Mouse (Mus musculus) liver, postnatal 0 days (tissue): ENCODE measurements around the gene Mettl3. TPM values are rescaled to one million over a fixed set of nuclear protein-coding genes. Genes with fewer than 3 reads are reported as not detected.

ENCODE experiments used
- ATAC-seq: fragments of 200-750 bp; cut with Nextera tagmentation; 2 replicates; pipeline ENCODE4 v1.8.0; 2017; ENCODE audit warnings: mild to moderate bottlenecking, moderate library complexity
- DNase-seq: peaks from one replicate; pipeline ENCODE4 v3.0.0-alpha.2; 2016
- H3K27ac ChIP-seq: fragments of 300-500 bp; sonication (generic); 2 replicates; pipeline ENCODE4 v1.5.1; 2014; ENCODE audit warnings: antibody characterized with exemption, moderate library complexity, mild to moderate bottlenecking, low read depth
- H3K27me3 ChIP-seq: fragments of 300-500 bp; sonication (generic); 2 replicates; pipeline ENCODE4 v1.6.1; 2014; ENCODE audit warnings: low read length, control low read depth, mixed read lengths; ENCODE audit not compliant: insufficient read depth
- H3K36me3 ChIP-seq: fragments of 300-500 bp; sonication (generic); replicated peaks from 2 replicates; pipeline ENCODE4 v1.6.1; 2014; ENCODE audit warnings: mild to moderate bottlenecking, control low read depth, low read length, moderate library complexity, mixed read lengths; ENCODE audit not compliant: insufficient read depth
- H3K4me1 ChIP-seq: fragments of 300-500 bp; sonication (generic); 2 replicates; pipeline ENCODE4 v1.6.1; 2014; ENCODE audit warnings: antibody characterized with exemption, mild to moderate bottlenecking, control low read depth; ENCODE audit not compliant: insufficient read depth
- H3K4me2 ChIP-seq: fragments of 300-500 bp; sonication (generic); 2 replicates; pipeline ENCODE4 v1.6.1; 2014; ENCODE audit warnings: low read depth, mild to moderate bottlenecking, low read length, moderate library complexity, mixed read lengths
- H3K4me3 ChIP-seq: fragments of 300-500 bp; sonication (generic); 2 replicates; pipeline ENCODE4 v1.5.1; 2014; ENCODE audit warnings: low read depth, low read length
- H3K9ac ChIP-seq: fragments of 300-500 bp; sonication (generic); replicated peaks from 2 replicates; pipeline ENCODE4 v1.6.1; 2014; ENCODE audit warnings: mild to moderate bottlenecking, moderate library complexity
- H3K9me3 ChIP-seq: fragments of 300-500 bp; sonication (generic); 2 replicates; pipeline ENCODE4 v1.6.1; 2016; ENCODE audit warnings: mild to moderate bottlenecking, control low read depth, low read length, mixed read lengths
- CTCF ChIP-seq: sonication (generic); IDR thresholded peaks from 2 replicates; pipeline ENCODE4 v1.5.1; 2016; ENCODE audit warnings: antibody characterized with exemption, low read depth
- EP300 ChIP-seq: IDR thresholded peaks from 2 replicates; pipeline ENCODE4 v1.6.1; 2016; ENCODE audit warnings: antibody characterized with exemption, low read depth, mild to moderate bottlenecking
- WGBS: fragments of 180-500 bp; shearing (Covaris S2); extraction: QIAGEN DNeasy Blood & Tissue Kit; methylation state at CpG from one replicate; pipeline ENCODE4 v1.1.7; 2014; ENCODE audit not compliant: insufficient replicate concordance; 5-methylcytosine and 5-hydroxymethylcytosine counted together
- polyA plus RNA-seq: library from polyadenylated mRNA; unstranded; fragments of >200 nt; fragmentation: Nextera tagmentation; extraction: Ambion mirVana; gene quantifications from 2 replicates; pipeline ENCODE4 v1.2.1, GENCODE M21; 2015

Gene Mettl3
- polyA plus RNA-seq, 1 experiment from 2014 or later: 8.1 TPM

GRCm38 (mm10) chr14:52327910-52328812, 23.2 kb upstream of the Mettl3 start, which contains the start of gene Sall2:
Sall2 (minus strand) TSS chr14:52328762.
- DNase-seq: no peak
- TF ChIP-seq CTCF (no peak), EP300 (no peak)
- Histone ChIP-seq H3K4me2 (peak within 1 kb of the TSS; percentile 62), H3K36me3 (no peaks in the 10 kb centered on the region), H3K9me3 (no peaks in the 10 kb centered on the region), H3K9ac (no peak within 1 kb of the TSS; the same call in 1 of the 2 replicates), H3K27me3 (peaks cover 50% of the 10 kb centered on the region), H3K27ac (no peak within 1 kb of the TSS), H3K4me1 (no peaks in the 10 kb centered on the region), H3K4me3 (peak within 1 kb of the TSS; percentile 24)
- 5% methylated on average over 26 of the region's 26 CpGs for WGBS
- no peak for ATAC-seq

- ATAC-seq: no peak
- Histone ChIP-seq H3K27ac (no peak overlapping the region), H3K4me2 (peak overlapping the region; percentile 62), H3K36me3 (no peaks in the 10 kb centered on the region), H3K9ac (no peak overlapping the region), H3K4me3 (peak overlapping the region; percentile 24; the same call in 1 of the 2 replicates), H3K9me3 (no peaks in the 10 kb centered on the region), H3K27me3 (peaks cover 50% of the 10 kb centered on the region), H3K4me1 (no peaks in the 10 kb centered on the region)
- 4% methylated on average over 14 of the region's 14 CpGs for WGBS
- no peak for DNase-seq
- no peak for TF ChIP-seq CTCF
- TF ChIP-seq EP300: no peak
Measured at GRCm38 (mm10) chr14:52327375-52327901, 22.5 kb upstream of the Mettl3 start.

- Histone ChIP-seq H3K4me3 (no peak overlapping the region), H3K4me2 (no peak overlapping the region), H3K36me3 (no peaks in the 10 kb centered on the region), H3K27ac (no peak overlapping the region), H3K9ac (no peak overlapping the region), H3K27me3 (peaks cover 47% of the 10 kb centered on the region), H3K9me3 (no peaks in the 10 kb centered on the region), H3K4me1 (no peaks in the 10 kb centered on the region)
- no peak for DNase-seq
- TF ChIP-seq EP300 (no peak), CTCF (peak; percentile 31)
- 27% methylated on average over 4 of the region's 4 CpGs for WGBS
- no peak for ATAC-seq
Measured at GRCm38 (mm10) chr14:52325890-52326289, 21.0 kb upstream of the Mettl3 start.

- no peak overlapping the region for H3K4me2 ChIP-seq
- no peak overlapping the region for H3K27ac ChIP-seq
- H3K9ac ChIP-seq: no peak overlapping the region
- H3K4me1 ChIP-seq: 0 out of 2 replicates have a peak, but pooled peaks cover 5% of the 10 kb centered on the region
- TF ChIP-seq CTCF (no peak), EP300 (no peak)
- no peaks in the 10 kb centered on the region for H3K36me3 ChIP-seq
- WGBS: 63% methylated on average over 6 of the region's 6 CpGs
- H3K9me3 ChIP-seq: no peaks in the 10 kb centered on the region
- DNase-seq: no peak
- no peak for ATAC-seq
- H3K4me3 ChIP-seq: no peak overlapping the region
- H3K27me3 ChIP-seq: peaks cover 20% of the 10 kb centered on the region
Measured at GRCm38 (mm10) chr14:52319361-52319760, 14.4 kb upstream of the Mettl3 start.

GRCm38 (mm10) chr14:52316441-52317225, 11.7 kb upstream of the Mettl3 start:
- Histone ChIP-seq H3K4me1 (0 out of 2 replicates have a peak, but pooled peaks cover 5% of the 10 kb centered on the region), H3K4me3 (peak overlapping the region; percentile 70), H3K9ac (peak overlapping the region; percentile 68; the same call in 1 of the 2 replicates), H3K27me3 (peaks cover 15% of the 10 kb centered on the region), H3K9me3 (no peaks in the 10 kb centered on the region), H3K27ac (no peak overlapping the region), H3K36me3 (no peaks in the 10 kb centered on the region), H3K4me2 (peak overlapping the region; percentile 97)
- no peak for TF ChIP-seq CTCF
- TF ChIP-seq EP300: no peak
- no peak for DNase-seq
- ATAC-seq: peak; percentile 62
- WGBS: 18% methylated on average over 16 of the region's 16 CpGs
